Mouse (Mus musculus) frontal cortex, postnatal 36 days (tissue): ENCODE results near the gene Map3k3.
"Not testable (repeated sequence)": the region's sequence is repeated elsewhere in the genome, so short reads cannot be mapped to it uniquely, and the experiment has no call there.

ENCODE experiments used
- DNase-seq, 2 experiments: peaks; one replicate each; pipeline ENCODE4 v3.0.0; 2022; ENCODE audit warnings: low spot score in 2 of 2

Map3k3 gene

DNA sequence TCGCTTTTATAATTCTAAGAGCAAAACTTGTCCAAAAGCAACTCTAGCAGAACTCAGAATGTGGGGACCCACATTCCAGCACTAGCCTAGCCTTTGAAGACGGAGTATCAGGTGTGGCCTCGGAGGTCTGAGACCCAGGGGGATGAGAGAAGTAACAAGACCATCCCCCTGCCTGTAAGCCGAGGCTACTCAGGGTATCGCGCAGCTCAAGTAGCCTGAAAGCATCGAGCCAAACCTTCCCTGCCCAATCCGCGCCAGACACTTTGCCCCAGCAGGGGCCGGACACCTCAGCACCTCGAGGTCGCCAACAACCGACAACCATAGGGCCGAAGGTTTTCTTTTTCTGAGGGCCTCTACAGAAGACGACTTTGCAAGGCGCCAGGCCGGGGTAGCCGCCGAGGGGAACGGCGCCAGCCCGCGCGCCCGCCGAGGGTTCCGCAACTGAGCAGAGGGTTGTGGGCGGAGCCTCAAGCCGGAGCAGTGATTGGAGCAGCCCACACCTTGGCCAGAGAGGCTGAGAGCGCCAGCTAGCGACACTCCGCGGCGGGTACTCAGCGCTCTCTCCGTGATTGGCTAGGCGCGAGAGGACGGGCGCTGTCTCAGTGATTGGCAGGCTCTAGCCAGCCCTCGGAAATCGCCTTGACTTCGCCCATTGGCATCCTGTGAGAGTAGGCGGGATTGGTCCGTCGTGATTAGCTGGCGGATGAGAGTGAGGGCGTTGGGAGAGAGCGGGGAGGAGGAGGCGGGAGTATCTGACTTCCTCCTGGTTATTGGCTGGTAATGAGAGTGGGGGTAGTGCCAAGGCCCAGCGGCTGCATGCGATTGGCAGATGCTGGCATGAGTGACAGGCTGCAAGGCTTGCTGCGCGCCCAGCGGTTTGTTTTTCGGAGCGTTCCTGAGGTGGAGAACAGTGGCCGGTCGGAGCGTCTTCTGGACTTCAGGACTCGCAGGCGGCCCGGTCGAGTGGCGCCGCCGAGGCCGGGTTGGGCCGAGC is at the start of gene Map3k3:
Gene Map3k3 (plus strand): TSS at position 906 of the 994 bp plus-strand sequence.
- DNase-seq = peak; percentile 99 to 100

GRCm38 (mm10) chr11:106034986-106035385 is 49.4 kb upstream of the Map3k3 start:
- DNase-seq = no peak

- peak; percentile 100 for DNase-seq
Observed at GRCm38 (mm10) chr11:106036548-106037417, 47.6 kb upstream of the Map3k3 start, which contains the start of gene Dcaf7. Gene Dcaf7 (plus strand): TSS chr11:106036872.

GRCm38 (mm10) chr11:106037418-106037751 is 47.0 kb upstream of the Map3k3 start:
- peak; percentile 53 to 83 for DNase-seq

DNA sequence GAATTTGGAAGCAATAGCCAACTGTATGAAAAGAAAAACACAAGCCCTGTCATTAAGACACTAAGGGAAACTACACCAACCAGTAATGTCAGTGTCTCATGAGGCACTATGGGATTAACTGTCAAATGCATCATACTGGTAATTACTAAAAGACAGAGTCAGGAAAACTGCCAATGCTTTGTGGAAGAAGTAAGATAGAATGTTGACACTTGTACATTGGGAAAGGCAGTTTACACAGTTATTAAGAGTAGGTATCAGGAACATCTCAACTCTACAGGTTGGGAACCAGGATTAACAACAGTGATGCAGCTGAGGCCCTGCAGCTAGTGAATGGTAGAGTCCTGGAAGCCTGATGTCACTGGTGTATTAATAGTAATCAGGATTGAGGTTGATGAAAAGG is 40.1 kb upstream of the Map3k3 start:
- DNase-seq = no peak

DNA sequence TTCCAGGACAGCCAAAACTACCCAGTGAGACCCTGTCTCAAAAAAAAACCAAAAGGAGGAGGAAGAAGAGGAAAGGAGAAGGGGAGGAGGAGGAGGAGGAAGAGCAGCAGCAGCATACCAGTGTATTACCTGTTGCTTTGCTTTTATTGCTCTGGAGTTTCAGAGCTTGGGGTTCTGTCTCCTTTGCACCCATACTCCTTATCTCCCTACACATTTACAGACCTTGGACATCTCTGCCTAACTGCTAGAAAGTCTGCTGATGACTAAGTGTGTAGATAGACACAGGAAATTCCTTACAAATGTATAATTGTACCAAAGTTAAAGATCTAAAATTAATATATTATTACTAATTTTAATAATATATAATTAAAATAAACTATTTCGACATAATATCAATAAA is 39.2 kb upstream of the Map3k3 start:
- DNase-seq = no peak

DNA sequence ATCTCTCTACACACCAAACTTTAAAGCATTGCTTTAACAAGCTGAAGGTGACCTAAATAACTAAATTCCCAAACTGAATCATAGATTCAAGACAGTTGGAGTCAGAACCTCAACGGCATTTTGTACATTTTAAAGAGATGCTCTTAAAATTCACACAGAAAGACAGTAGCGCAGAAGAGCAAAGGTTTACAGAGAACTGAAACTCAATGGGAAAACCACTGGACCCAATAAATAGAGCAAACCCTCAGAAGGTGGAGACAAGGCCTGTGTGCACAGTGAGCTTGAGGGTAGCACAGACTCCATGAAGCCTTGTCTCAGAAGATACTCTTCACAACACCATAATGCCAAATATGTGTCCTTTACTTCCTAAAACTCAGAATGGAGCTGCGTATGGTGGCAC is 38.6 kb upstream of the Map3k3 start:
- no peak for DNase-seq

DNA sequence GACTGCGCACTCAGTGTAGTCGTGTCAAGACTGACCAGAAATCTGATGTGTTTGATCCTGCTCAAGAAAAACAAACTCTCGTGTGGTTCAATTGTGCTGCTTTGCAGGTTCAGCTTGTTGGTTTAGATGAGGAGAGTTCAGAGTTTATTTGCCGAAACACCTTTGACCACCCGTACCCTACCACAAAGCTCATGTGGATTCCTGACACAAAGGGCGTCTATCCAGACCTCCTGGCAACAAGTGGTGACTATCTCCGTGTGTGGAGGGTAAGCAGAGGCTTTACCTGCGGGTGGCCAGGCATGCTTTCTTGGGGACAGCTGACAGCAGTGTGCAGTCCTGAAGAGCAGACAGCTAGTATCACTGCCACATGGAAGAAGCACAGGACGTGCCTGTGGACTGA is 37.8 kb upstream of the Map3k3 start:
- no peak for DNase-seq

- no peak for DNase-seq
Observed at GRCm38 (mm10) chr11:106053921-106054320, 30.5 kb upstream of the Map3k3 start.

GRCm38 (mm10) chr11:106054600-106054999 is 29.8 kb upstream of the Map3k3 start:
- no peak for DNase-seq

DNA sequence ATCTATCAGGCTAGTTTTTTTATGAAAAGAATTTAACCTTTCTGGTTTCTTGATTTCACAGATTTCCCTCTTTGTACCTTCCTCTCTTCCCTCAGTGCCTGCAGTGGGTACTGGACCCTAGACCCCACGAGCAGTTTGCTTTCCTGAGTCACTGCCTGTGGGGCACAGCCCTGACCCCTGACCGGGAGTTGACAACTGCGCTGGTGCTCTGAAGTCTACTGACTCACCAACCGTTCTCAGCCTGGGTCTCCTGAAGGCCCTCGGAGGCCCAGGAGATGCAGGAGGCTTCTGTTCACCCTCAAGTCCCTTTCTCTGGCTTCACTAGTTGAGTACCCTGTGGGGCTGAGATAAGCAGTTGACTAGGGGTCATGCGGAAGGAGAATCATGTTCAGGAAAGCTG is 29.1 kb upstream of the Map3k3 start:
- DNase-seq = no peak

DNA sequence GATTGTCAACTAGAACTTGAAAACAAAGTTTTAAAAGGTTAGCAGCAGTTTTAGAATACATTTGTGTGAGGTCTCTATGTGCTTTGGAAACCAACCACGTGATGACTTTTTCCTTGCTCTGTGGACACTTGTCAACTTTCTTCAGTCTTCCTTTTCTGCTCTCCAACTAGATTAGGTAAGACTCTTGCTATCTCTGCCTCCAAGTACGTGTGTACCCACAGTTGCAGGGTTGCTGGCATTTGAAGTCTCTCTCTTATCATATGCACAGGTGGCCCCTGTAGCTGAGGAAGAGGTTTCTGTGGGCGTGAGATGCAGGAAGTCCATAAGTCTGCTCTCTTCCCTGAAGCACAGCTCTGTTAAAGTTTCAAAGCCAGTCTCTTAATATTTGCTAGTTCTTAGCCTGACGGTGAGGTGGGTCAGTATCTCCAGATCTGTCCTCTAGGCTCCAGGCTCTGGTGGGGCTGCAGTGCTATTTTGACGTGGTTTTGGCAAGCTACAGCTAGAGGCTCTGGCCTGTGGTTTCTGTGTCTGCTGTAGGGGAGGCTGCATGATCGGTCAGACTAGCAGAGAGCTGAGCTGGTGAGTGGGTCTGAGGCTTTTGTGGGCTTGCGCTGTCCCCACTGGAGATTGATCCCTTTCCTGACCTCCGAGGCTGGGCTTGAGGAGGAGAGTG is 27.5 kb upstream of the Map3k3 start:
- no peak for DNase-seq

DNA sequence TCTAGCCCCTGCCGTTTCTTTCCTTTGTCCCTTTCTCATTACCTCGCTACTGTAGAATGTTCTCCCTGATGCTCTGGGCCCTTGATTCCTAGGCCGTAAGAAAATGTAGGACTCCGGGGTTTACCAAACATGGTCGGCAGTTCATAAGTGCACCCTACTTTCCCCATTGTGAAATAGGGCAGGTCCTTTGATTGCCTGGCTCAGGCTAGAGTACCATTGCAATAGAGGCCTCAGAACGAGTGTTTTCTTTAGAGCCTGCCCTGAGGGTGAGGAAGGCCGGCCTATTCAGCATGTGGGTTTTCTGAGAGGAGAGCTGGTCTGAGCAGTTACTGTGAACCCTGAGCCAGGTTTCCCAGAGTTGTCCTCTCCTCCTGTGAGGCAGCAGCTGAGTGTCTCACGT is 26.4 kb upstream of the Map3k3 start:
- DNase-seq = no peak

- no peak for DNase-seq
Observed at GRCm38 (mm10) chr11:106060549-106060948, 23.9 kb upstream of the Map3k3 start.

DNA sequence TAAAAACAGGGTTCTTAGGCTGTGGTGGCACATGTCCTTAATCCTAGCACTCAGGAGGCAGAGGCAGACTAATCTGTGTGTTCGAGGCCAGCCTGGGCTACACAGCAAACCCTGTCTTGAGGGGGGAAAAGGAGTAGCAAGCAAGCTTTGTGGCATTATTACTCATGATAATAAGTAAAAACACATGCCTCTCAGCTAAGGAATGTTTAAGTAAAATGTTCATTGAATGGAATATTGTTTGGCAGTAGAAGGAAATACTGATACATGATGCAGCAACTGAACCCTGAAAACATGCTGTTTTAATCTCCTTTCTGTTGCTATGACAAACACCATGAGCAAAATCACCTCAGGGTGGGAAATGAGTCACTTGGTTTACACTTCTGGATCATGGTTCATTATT is 23.1 kb upstream of the Map3k3 start:
- DNase-seq = no peak

DNA sequence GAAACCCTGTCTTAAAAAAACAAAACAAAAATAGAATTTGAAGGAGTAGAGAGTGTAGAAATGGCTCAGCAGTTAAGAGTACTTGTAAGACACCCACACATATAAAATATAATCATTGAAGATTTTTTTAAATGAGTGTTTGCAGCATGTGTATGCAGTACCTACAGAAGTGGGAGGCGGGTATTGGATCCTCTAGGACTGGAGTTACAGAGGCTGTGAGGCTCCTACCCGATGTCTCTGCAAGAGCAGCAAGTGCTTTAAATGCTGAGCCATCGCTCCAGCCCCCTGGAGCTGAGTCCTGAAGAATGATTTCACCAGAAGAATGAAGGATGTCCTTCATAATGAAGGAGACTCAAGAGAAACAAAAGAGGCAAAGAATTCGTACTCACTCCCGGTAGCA is 20.7 kb upstream of the Map3k3 start:
- peak; percentile 13 to 15 for DNase-seq

DNA sequence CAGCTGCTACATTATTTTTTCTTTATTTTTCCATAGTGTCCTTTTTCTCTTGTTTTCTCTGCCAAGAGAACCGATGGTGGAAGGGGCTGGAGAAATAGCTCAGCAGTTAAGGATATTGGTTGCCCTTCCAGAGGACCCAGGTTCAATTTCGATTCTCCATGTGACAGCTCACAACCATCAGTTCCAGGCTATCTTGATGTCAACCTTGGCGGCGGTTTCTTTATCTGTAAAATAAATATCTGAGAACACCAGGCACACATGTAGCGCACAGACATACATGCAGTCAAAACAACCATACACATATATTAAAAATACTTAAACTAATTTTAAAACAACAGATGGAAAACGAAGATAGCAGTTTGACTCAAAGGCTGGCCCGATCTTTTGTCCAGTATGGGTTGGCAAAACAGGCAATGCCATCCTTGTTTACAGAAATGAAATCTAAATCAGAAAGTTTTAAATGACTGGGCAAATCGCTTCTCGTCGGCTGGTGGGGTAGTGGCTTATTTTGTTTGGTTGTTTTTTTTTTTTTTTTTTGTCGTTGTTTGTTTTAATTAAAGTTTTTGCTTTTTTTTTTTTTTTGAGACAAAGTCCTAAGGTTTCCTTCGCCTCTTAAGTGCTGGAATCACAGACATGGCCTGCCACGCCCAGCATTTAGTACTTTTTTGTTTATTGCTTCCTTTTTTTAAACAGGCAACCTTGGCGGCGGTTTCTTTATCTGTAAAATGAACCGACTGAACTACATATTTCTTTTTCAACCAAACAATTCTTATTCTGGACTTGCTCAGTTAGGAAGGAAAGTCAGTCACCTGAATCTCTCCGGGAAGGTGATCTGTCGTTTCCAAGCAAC is 19.1 kb upstream of the Map3k3 start:
- DNase-seq = no peak

DNA sequence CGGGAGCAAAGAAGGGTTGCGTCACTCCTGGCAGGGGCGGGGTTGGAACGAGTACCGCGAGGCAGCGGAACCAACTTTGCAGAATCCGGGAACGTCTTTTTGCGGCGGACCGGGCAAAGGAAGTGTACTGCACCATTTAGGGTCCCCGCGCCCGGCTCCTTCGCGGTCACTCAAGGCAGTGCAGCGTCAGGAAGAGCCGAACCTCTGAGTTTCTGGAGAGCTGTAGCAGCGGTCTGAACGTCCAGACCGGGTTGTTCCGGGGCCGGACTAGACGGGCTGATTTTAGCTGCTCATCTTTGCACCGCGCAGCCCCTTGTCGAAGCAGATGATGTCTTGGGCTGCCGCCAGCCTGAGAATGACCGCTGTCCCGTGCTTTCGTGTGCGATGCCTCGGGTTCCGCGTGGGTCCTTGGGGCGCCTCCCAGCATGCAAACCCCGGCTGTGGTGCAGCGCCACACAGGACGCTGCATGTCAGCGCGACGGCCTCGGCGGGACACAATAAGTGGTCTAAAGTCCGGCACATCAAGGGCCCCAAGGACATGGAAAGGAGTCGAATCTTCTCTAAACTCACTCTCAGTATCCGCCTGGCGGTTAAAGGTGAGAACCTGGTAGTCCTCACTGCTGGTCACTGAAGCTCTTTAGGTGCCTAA is 18.4 kb upstream of the Map3k3 start, which contains the start of gene Taco1:
Gene Taco1 (plus strand): TSS at position 139 of the 649 bp plus-strand sequence.
- peak; percentile 95 to 97 for DNase-seq

GRCm38 (mm10) chr11:106066616-106067015 is 17.8 kb upstream of the Map3k3 start:
- DNase-seq = not testable (repeated sequence)

- DNase-seq = no peak
Observed at GRCm38 (mm10) chr11:106073774-106074173, 10.6 kb upstream of the Map3k3 start.
